Mouse (Mus musculus) MEL (cell line): ENCODE measurements at regions not wholly inside any gene's neighbourhood (a gene's known extent, or its start where the extent isn't known, plus 50 kb on each side); places are given as distances from the start of the nearest gene placed in this dataset.

ENCODE experiments used
- DNase-seq: peaks from one replicate; pipeline ENCODE4 v3.0.0; 2011; ENCODE audit warnings: low read depth, low spot score
- H3K27ac ChIP-seq: 2 replicates; pipeline ENCODE4 v1.5.1; 2012; ENCODE audit warnings: low read depth, mild to moderate bottlenecking, control low read depth, low read length, moderate library complexity; ENCODE audit not compliant: control insufficient read depth
- H3K27me3 ChIP-seq, 2 experiments: fragments of 150-350 bp in 1 of 2; sonication (generic) in 1 of 2; 2 replicates each; pipeline ENCODE4 v1.6.1; 2012; ENCODE audit warnings: low read length in 2 of 2, mild to moderate bottlenecking in 2 of 2, improper control_type of control experiment in 1 of 2, moderate library complexity in 1 of 2; ENCODE audit not compliant: insufficient read depth in 2 of 2, control insufficient read depth in 1 of 2
- H3K36me3 ChIP-seq, 2 experiments: 2 replicates each; pipeline ENCODE4 v1.6.1; 2012 to 2014; ENCODE audit warnings: low read length in 2 of 2, improper control_type of control experiment in 1 of 2, inconsistent platforms in 1 of 2, mild to moderate bottlenecking in 1 of 2; ENCODE audit not compliant: insufficient read depth in 2 of 2, control insufficient read depth in 1 of 2
- H3K4me1 ChIP-seq, 2 experiments: fragments of 150-350 bp in 1 of 2; sonication (generic) in 1 of 2; 2 replicates each; pipeline ENCODE4 v1.6.1; 2012; ENCODE audit warnings: low read length in 2 of 2, improper control_type of control experiment in 1 of 2, mild to moderate bottlenecking in 1 of 2; ENCODE audit not compliant: insufficient read depth in 2 of 2, control insufficient read depth in 1 of 2
- H3K4me3 ChIP-seq, 2 experiments: fragments of 150-350 bp in 1 of 2; sonication (generic) in 1 of 2; 2 replicates each; pipeline ENCODE4 v1.5.1; 2012; ENCODE audit warnings: low read depth in 2 of 2, low read length in 2 of 2, mild to moderate bottlenecking in 2 of 2, moderate library complexity in 2 of 2, control low read depth in 1 of 2, improper control_type of control experiment in 1 of 2; ENCODE audit not compliant: control insufficient read depth in 1 of 2, insufficient read depth in 1 of 2
- H3K79me2 ChIP-seq: 2 replicates; pipeline ENCODE4 v1.6.1; 2012; ENCODE audit warnings: mild to moderate bottlenecking, low read length, moderate library complexity; ENCODE audit not compliant: control insufficient read depth, poor library complexity, insufficient read depth
- H3K9ac ChIP-seq: 2 replicates; pipeline ENCODE4 v1.6.1; 2012; ENCODE audit warnings: low read depth, mild to moderate bottlenecking, control low read depth, low read length, moderate library complexity; ENCODE audit not compliant: control insufficient read depth, poor library complexity, severe bottlenecking
- H3K9me3 ChIP-seq: fragments of 150-350 bp; sonication (generic); replicated peaks from 2 replicates; pipeline ENCODE4 v1.6.1; 2012; ENCODE audit warnings: mild to moderate bottlenecking, low read length, improper control_type of control experiment, moderate library complexity; ENCODE audit not compliant: insufficient read depth
- BHLHE40 ChIP-seq: IDR thresholded peaks from 2 replicates; pipeline ENCODE4 v1.6.1; 2012; ENCODE audit warnings: low read depth, mild to moderate bottlenecking, inconsistent platforms, low read length, improper control_type of control experiment, borderline replicate concordance
- ELF1 ChIP-seq: IDR thresholded peaks from 2 replicates; pipeline ENCODE4 v1.6.1; 2014; ENCODE audit warnings: low read depth, mild to moderate bottlenecking, inconsistent platforms, low read length, improper control_type of control experiment, moderate library complexity
- EP300 ChIP-seq, 2 experiments: IDR thresholded peaks; 2 replicates each; pipeline ENCODE4 v1.6.1; 2011; ENCODE audit warnings: improper control_type of control experiment in 2 of 2, low read length in 2 of 2, low read depth in 1 of 2, mild to moderate bottlenecking in 1 of 2
- ETS1 ChIP-seq: IDR thresholded peaks from 2 replicates; pipeline ENCODE4 v1.6.1; 2012; ENCODE audit warnings: low read depth, mild to moderate bottlenecking, inconsistent platforms, low read length, improper control_type of control experiment, moderate library complexity
- GATA1 ChIP-seq: IDR thresholded peaks from 2 replicates; pipeline ENCODE4 v1.6.1; 2011; ENCODE audit warnings: low read depth, low read length, improper control_type of control experiment
- HCFC1 ChIP-seq: IDR thresholded peaks from 2 replicates; pipeline ENCODE4 v1.6.1; 2012; ENCODE audit warnings: low read depth, mild to moderate bottlenecking, inconsistent platforms, low read length, improper control_type of control experiment, moderate library complexity
- JUND ChIP-seq: IDR thresholded peaks from 2 replicates; pipeline ENCODE4 v1.6.1; 2011; ENCODE audit warnings: low read depth, mild to moderate bottlenecking, improper control_type of control experiment, low read length
- MAX ChIP-seq: IDR thresholded peaks from 2 replicates; pipeline ENCODE4 v1.6.1; 2011; ENCODE audit warnings: low read length, improper control_type of control experiment
- MAZ ChIP-seq: IDR thresholded peaks from 2 replicates; pipeline ENCODE4 v1.6.1; 2012; ENCODE audit warnings: low read depth, mild to moderate bottlenecking, inconsistent platforms, low read length, improper control_type of control experiment
- NELFE ChIP-seq: IDR thresholded peaks from 2 replicates; pipeline ENCODE4 v1.6.1; 2011; ENCODE audit warnings: low read depth, low read length, improper control_type of control experiment
- NRF1 ChIP-seq: IDR thresholded peaks from 2 replicates; pipeline ENCODE4 v1.6.1; 2014; ENCODE audit warnings: low read depth, mild to moderate bottlenecking, inconsistent platforms, low read length, improper control_type of control experiment, moderate library complexity; ENCODE audit not compliant: poor library complexity, insufficient read depth, severe bottlenecking
- POLR2AphosphoS2 ChIP-seq: IDR thresholded peaks from 2 replicates; pipeline ENCODE4 v1.6.1; 2011; ENCODE audit warnings: low read length, improper control_type of control experiment
- POLR2AphosphoS5 ChIP-seq: IDR thresholded peaks from 2 replicates; pipeline ENCODE4 v1.6.1; 2012; ENCODE audit warnings: low read depth, borderline replicate concordance, mild to moderate bottlenecking, inconsistent platforms, low read length, moderate library complexity, mixed read lengths
- SIN3A ChIP-seq: IDR thresholded peaks from 2 replicates; pipeline ENCODE4 v1.6.1; 2012; ENCODE audit warnings: low read length, improper control_type of control experiment, inconsistent platforms
- TAL1 ChIP-seq: IDR thresholded peaks from 2 replicates; pipeline ENCODE4 v1.6.1; 2012; ENCODE audit warnings: mild to moderate bottlenecking, inconsistent platforms, low read length, moderate library complexity, mixed read lengths
- TCF12 ChIP-seq: IDR thresholded peaks from 2 replicates; pipeline ENCODE4 v1.6.1; 2014; ENCODE audit warnings: low read depth, mild to moderate bottlenecking, inconsistent platforms, low read length, improper control_type of control experiment, moderate library complexity
- ZC3H11A ChIP-seq: IDR thresholded peaks from 2 replicates; pipeline ENCODE4 v1.6.1; 2012; ENCODE audit warnings: low read depth, mild to moderate bottlenecking, inconsistent platforms, low read length, improper control_type of control experiment
- ZKSCAN1 ChIP-seq: IDR thresholded peaks from 2 replicates; pipeline ENCODE4 v1.6.1; 2012; ENCODE audit warnings: low read depth, mild to moderate bottlenecking, inconsistent platforms, low read length, improper control_type of control experiment, moderate library complexity

DNA sequence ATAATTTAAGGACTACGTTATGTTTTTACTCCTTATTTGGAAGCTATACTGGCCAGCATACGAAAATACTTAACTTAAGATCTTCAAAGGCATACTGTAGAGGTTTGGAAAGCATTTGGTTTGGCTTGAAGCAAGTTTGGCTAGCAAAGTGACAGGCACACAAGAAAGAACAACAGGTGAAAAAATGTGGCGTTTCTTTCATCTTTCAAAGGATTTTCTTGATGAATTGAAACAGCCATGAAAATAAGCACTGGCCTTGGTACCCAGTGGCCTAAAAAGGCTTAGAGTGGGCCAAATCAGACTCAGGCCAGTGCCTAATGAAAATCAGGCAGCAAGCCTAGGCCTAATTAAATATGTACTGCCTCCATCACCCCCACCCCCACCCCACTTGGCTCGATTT lies 119.4 kb downstream of the Mterf1b start:
- no peak for DNase-seq
- H3K27ac ChIP-seq, result no peak overlapping the region
- no peaks in the 10 kb centered on the region for H3K4me1 ChIP-seq
- H3K9me3 ChIP-seq, result no peaks in the 10 kb centered on the region
- H3K79me2 ChIP-seq, result no peaks in the 10 kb centered on the region
- no peak overlapping the region for H3K9ac ChIP-seq
- no peak overlapping the region for H3K4me3 ChIP-seq
- H3K36me3 ChIP-seq, result no peaks in the 10 kb centered on the region
- TF ChIP-seq ZKSCAN1, result no peak
- TF ChIP-seq ELF1, result no peak
- TF ChIP-seq ZC3H11A, result no peak
- no peak for TF ChIP-seq MAX
- TF ChIP-seq EP300 (IDR thresholded peaks at IDR 0.05; ENCODE audit: low read depth in 1 of 2, low read length in 2 of 2), result no peak
- no peak for TF ChIP-seq NRF1
- no peaks in the 10 kb centered on the region for H3K27me3 ChIP-seq

- no peaks in the 10 kb centered on the region for H3K4me1 ChIP-seq
- no peak overlapping the region for H3K4me3 ChIP-seq
- H3K36me3 ChIP-seq, result no peaks in the 10 kb centered on the region
- no peak overlapping the region for H3K9ac ChIP-seq
- no peak for DNase-seq
- H3K9me3 ChIP-seq, result no peaks in the 10 kb centered on the region
- TF ChIP-seq BHLHE40, result no peak
- no peak for TF ChIP-seq POLR2AphosphoS2
- no peak for TF ChIP-seq POLR2AphosphoS5
- TF ChIP-seq HCFC1, result no peak
- no peak for TF ChIP-seq ETS1
- TF ChIP-seq NRF1, result no peak
- TF ChIP-seq MAZ, result no peak
- TF ChIP-seq JUND, result no peak
- TF ChIP-seq TCF12, result no peak
- TF ChIP-seq NELFE, result no peak
- no peak for TF ChIP-seq TAL1
- TF ChIP-seq GATA1, result no peak
- no peak for TF ChIP-seq SIN3A
- no peaks in the 10 kb centered on the region for H3K27me3 ChIP-seq
- no peak overlapping the region for H3K27ac ChIP-seq
- no peaks in the 10 kb centered on the region for H3K79me2 ChIP-seq
Observed at GRCm38 (mm10) chr5:4312675-4313074, 120.5 kb downstream of the Mterf1b start.
